Mouse (Mus musculus) testis, adult 2 months (tissue): ENCODE data around the gene Gm525. TPM values are rescaled to one million over a fixed set of nuclear protein-coding genes. Genes with fewer than 3 reads are reported as not detected.
"Not testable (repeated sequence)": the region's sequence is repeated elsewhere in the genome, so short reads cannot be mapped to it uniquely, and the experiment has no call there.

Experiments
- H3K27ac ChIP-seq: fragments of 200-500 bp; 2 replicates; pipeline ENCODE4 v1.5.1; 2012; ENCODE audit warnings: low read depth, low read length; ENCODE audit not compliant: control insufficient read depth, insufficient read depth
- H3K27me3 ChIP-seq: fragments of 200-500 bp; 2 replicates; pipeline ENCODE4 v1.6.1; 2012; ENCODE audit warnings: mild to moderate bottlenecking, low read length, moderate library complexity; ENCODE audit not compliant: control insufficient read depth, insufficient read depth
- H3K36me3 ChIP-seq: fragments of 200-500 bp; 2 replicates; pipeline ENCODE4 v1.6.1; 2012; ENCODE audit warnings: mild to moderate bottlenecking, low read length; ENCODE audit not compliant: control insufficient read depth, insufficient read depth
- H3K4me1 ChIP-seq: fragments of 200-500 bp; 2 replicates; pipeline ENCODE4 v1.6.1; 2012; ENCODE audit warnings: low read length; ENCODE audit not compliant: control insufficient read depth, insufficient read depth
- H3K4me3 ChIP-seq: fragments of 200-500 bp; 2 replicates; pipeline ENCODE4 v1.5.1; 2012; ENCODE audit warnings: low read depth, mild to moderate bottlenecking, low read length, moderate library complexity, mixed read lengths; ENCODE audit not compliant: control insufficient read depth
- CTCF ChIP-seq: fragments of 200-500 bp; IDR thresholded peaks from 2 replicates; pipeline ENCODE4 v1.5.1; 2012; ENCODE audit warnings: low read depth, mild to moderate bottlenecking, inconsistent platforms, low read length, moderate library complexity; ENCODE audit not compliant: control insufficient read depth, insufficient read depth, insufficient replicate concordance
- POLR2A ChIP-seq: fragments of 200-500 bp; IDR thresholded peaks from 2 replicates; pipeline ENCODE4 v1.6.1; 2012; ENCODE audit warnings: low read depth, mild to moderate bottlenecking, inconsistent platforms, low read length, moderate library complexity; ENCODE audit not compliant: control insufficient read depth
- polyA plus RNA-seq: library from polyadenylated mRNA; depleted of rRNA; stranded (reverse); fragments of >200 nt; gene quantifications from 2 replicates; pipeline ENCODE4 v1.2.3, GENCODE M21; 2012

Gene Gm525
- polyA plus RNA-seq, 1 experiment: 17.4 TPM

DNA sequence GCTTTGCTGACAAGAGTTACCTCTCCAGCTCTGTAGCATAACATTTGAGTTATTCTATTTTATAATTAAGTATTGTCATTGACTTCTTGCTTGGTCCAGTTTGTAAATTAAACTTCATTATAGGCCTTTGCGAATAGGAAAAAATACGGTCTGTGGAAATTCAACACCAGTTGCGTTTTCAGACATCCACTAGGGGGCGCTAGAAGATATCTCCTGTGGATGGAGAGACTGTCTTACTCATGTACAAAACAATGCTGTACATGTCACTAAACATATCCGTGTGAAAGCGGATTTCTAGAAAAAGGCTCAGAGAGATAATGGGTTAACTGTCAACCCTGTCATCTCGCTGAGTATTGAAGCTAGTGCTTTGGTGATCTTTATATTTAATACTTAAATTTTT, 11.0 kb downstream of the Gm525 start:
- H3K27ac ChIP-seq: no peak overlapping the region
- TF ChIP-seq CTCF (no peak), POLR2A (no peak)
- H3K4me1 ChIP-seq: no peaks in the 10 kb centered on the region
- H3K36me3 ChIP-seq: no peaks in the 10 kb centered on the region
- no peaks in the 10 kb centered on the region for H3K27me3 ChIP-seq
- H3K4me3 ChIP-seq: no peak overlapping the region

- no peaks in the 10 kb centered on the region for H3K27me3 ChIP-seq
- H3K27ac ChIP-seq: no peak overlapping the region
- H3K4me1 ChIP-seq: no peaks in the 10 kb centered on the region
- no peak for TF ChIP-seq CTCF
- H3K36me3 ChIP-seq: no peaks in the 10 kb centered on the region
- no peak overlapping the region for H3K4me3 ChIP-seq
These were observed 12.7 kb downstream of the Gm525 start for GRCm38 (mm10) chr11:89086208-89086809.

DNA sequence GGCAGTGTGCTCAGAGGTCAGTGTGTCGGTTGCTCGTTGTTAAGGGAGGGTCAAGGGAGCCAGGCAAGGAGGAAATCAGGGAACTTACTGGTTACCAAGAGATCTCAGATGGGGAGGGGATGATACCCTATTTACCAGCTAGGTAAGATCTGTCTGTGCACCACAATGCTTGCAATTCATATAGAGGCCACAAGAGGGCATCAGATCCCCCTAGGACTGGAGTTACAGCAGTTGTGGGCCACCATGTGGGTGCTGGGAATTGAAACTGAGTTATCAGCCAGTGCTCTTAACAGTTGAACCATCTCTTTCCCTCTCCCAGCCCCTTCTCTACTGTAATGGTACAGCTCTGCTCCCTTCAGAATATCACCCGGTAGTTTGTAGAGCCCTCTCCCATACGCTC, 15.1 kb downstream of the Gm525 start:
- Histone ChIP-seq H3K27me3 (no peaks in the 10 kb centered on the region), H3K27ac (no peak overlapping the region), H3K36me3 (no peaks in the 10 kb centered on the region), H3K4me1 (no peaks in the 10 kb centered on the region), H3K4me3 (no peak overlapping the region)
- TF ChIP-seq POLR2A (no peak), CTCF (peak; percentile 42; the same call in 1 of the 2 replicates)

DNA sequence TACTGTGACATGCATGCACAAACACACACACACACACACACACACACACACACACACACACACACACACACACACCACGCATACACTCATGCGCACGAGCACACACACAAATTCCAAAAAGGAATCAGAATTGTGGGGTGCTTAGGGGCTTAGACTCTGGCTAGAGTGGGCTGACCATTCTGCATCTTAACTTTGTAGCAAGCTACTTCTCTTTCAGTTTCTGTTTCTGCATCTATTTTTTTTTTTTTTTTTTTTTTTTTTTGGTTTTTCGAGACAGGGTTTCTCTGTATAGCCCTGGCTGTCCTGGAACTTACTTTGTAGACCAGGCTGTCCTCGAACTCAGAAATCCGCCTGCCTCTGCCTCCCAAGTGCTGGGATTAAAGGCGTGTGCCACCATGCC, 16.7 kb downstream of the Gm525 start:
- H3K4me3 ChIP-seq, H3K4me1 ChIP-seq, H3K27me3 ChIP-seq, H3K27ac ChIP-seq, H3K36me3 ChIP-seq: not testable (repeated sequence)

DNA sequence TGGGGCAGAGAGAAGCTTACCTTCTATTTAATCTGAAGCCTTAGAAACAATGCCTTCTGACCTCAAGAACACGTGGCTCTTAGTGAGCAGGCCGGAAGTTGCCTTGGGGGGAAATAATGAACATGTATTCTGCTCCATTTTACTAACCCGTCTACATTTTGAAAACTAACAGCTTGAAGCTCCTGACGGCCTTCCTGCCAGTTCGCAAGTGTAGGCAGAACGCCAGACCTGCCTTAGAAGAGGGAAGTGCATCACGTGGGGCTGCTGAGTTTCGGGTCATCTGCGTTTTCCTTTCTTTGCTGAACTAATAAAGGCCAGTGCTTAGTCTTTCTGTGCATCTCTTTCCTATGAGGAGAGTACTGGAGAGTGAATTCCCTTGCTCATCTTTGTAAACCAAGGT, 19.1 kb downstream of the Gm525 start:
- Histone ChIP-seq H3K4me3 (no peak overlapping the region), H3K4me1 (no peaks in the 10 kb centered on the region), H3K27me3 (no peaks in the 10 kb centered on the region), H3K36me3 (no peaks in the 10 kb centered on the region), H3K27ac (no peak overlapping the region)
- TF ChIP-seq CTCF (no peak), POLR2A (no peak)

- no peaks in the 10 kb centered on the region for H3K27me3 ChIP-seq
- no peak overlapping the region for H3K27ac ChIP-seq
- no peak overlapping the region for H3K4me3 ChIP-seq
- H3K4me1 ChIP-seq: peaks cover under 1% of the 10 kb centered on the region
- TF ChIP-seq CTCF (no peak), POLR2A (no peak)
- H3K36me3 ChIP-seq: no peaks in the 10 kb centered on the region
These were observed 21.7 kb downstream of the Gm525 start for GRCm38 (mm10) chr11:89095306-89095705.

GRCm38 (mm10) chr11:89097292-89097691, 23.7 kb downstream of the Gm525 start:
- not testable (repeated sequence) for H3K27me3 ChIP-seq, H3K36me3 ChIP-seq, H3K27ac ChIP-seq, H3K4me1 ChIP-seq, H3K4me3 ChIP-seq

DNA sequence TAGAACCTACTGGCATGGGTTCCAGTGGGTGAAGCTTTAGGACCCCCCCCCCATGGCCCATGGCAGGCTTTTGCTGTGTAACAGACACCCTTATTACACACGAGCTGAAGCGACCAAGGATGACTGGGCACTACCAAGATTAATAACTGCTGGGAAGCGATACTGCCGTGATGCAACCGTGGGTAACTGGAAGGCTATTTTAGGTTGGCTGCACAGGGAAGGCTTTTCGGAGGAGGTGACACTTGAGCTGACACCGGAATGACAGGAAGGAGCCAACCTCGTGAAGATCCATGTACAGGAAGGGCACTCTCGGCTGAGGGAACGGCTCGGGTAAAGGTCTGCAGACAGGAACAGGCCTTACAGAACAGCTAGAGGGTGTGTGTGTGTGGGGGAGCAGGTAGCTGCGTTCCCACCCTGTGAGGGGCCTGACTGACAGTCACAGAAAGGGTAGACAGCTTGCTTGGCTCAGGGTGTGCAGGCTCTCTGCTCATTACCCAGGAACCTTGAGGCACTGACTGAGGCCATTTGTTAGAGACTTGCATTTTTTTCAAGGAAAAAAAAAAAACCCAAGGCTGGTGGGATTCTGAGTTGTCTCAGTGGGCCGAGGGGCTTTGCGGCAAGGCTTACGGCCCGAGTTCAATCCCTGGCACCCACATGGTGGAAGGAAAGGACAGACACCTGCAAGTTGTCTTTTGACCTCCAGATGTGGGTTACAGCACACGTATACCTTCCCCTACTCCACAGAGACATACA, 24.6 kb downstream of the Gm525 start:
- Histone ChIP-seq H3K36me3 (no peaks in the 10 kb centered on the region), H3K27me3 (no peaks in the 10 kb centered on the region), H3K4me3 (no peak overlapping the region), H3K27ac (no peak overlapping the region), H3K4me1 (peaks cover 7% of the 10 kb centered on the region)
- TF ChIP-seq POLR2A (no peak), CTCF (no peak)
